Mouse (Mus musculus) spleen, embryonic (tissue): ENCODE measurements around the gene Gm4297.
"Not testable (repeated sequence)": the region's sequence is repeated elsewhere in the genome, so short reads cannot be mapped to it uniquely, and the experiment has no call there.

ENCODE experiments used
- CTCF ChIA-PET: fragments of 350-600 bp; sonication (Branson Sonifier 250); formaldehyde crosslinking; loops from one replicate; lab custom pipeline; 2022; lab: Charles Lee

Gm4297 gene

DNA sequence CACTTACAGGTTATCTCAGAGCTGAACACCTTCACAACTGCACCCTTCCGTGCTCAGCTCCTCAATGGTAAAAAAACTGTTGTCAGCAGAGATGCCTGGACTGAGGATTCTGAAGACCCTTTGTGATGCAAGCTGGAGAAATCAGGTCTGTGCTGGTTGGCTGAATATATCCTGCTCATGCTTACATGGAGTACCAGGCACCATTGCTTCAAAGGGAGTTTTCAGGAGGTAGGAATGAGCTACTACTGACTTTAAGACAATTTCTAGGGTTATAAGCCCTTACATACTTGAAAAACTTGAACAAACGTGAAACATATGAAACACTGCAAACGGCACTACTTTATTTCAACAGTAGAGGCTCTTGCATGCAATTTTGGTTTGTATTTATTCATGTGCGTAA lies at the start of gene Gm4297:
Gene Gm4297 (minus strand): TSS at position 101 of the 400 bp plus-strand sequence.
- CTCF ChIA-PET: not testable (repeated sequence)
